Mouse (Mus musculus): ENCODE measurements around the gene Arhgef2. TPM values are rescaled to one million over a fixed set of nuclear protein-coding genes. Genes with fewer than 3 reads are reported as not detected.

Arhgef2 gene
- polyA plus RNA-seq, 1 experiment from 2014 or later: 84.9 TPM

DNA sequence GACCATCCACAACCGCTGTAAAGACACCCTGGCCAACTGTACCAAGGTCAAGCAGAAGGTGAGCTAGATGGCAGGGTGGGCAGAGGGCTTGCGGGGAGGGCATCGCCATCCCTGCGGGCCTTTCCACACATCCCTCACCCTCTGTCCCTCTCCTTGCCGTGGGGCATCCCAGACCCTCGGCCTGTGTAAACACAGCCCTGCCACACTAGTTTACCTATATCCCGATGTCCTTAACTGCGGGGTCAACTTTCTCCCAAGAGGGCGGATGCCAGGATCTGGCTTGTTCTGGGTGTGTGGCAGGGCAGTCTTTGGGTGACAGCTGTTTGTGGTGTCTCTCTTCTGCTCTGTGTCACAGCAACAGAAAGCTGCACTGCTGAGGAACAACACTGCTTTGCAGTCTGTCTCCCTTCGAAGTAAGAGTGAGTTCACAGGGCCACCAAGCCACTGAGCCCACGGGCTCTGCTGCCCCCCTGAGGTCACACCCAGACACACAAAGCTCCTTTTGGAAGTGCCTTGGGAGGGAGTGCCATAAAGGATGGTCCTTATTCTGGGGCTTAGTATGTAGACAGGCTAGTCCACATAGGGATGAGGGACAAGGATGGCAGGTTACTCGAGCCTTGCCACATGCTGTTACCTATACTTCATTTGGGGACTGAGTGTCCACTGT lies 26.3 kb downstream of the Arhgef2 start:
- peaks cover 6% of the 10 kb centered on the region; the same call in 1 of the 2 replicates for H3K4me1 ChIP-seq
- no peaks in the 10 kb centered on the region for H3K9me3 ChIP-seq
- 74% methylated on average over 12 of the region's 12 CpGs for WGBS
- peaks cover 84% of the 10 kb centered on the region for H3K36me3 ChIP-seq
- H3K9ac ChIP-seq: 0 out of 2 replicates have a peak overlapping the region, but pooled peaks have one; percentile 7
- no peak for ATAC-seq (ENCODE audit: insufficient number of reproducible peaks, low FRiP score, low TSS enrichment, low read depth)
- no peaks in the 10 kb centered on the region for H3K27me3 ChIP-seq
- no peak overlapping the region for H3K4me2 ChIP-seq
- no peak overlapping the region for H3K27ac ChIP-seq
- no peak overlapping the region for H3K4me3 ChIP-seq

DNA sequence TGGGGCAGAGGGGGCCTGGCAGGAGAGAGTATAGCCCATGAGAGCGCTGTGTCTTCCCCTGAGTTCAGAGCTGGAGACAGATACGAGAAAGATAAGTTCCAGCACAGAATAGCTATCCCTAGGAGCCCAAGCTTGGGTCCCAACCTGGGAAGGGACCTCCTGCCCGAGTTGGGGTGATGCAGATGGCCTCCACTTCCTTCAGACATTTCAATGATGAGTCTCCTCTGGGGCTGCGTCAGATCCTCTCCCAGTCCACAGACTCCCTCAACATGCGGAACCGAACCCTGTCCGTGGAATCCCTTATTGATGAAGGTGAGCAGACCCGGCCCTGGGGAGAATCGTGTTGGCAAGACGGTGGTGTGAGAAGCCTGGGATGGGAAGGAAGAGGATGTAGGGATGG lies 27.3 kb downstream of the Arhgef2 start:
- no peak for ATAC-seq (ENCODE audit: insufficient number of reproducible peaks, low FRiP score, low TSS enrichment, low read depth)
- Histone ChIP-seq H3K4me1 (peaks cover 6% of the 10 kb centered on the region; the same call in 1 of the 2 replicates), H3K9me3 (no peaks in the 10 kb centered on the region), H3K27ac (no peak overlapping the region), H3K4me2 (no peak overlapping the region), H3K36me3 (peaks cover 87% of the 10 kb centered on the region), H3K4me3 (no peak overlapping the region), H3K27me3 (no peaks in the 10 kb centered on the region), H3K9ac (no peak overlapping the region)
- WGBS: 93% methylated on average over 10 of the region's 10 CpGs

DNA sequence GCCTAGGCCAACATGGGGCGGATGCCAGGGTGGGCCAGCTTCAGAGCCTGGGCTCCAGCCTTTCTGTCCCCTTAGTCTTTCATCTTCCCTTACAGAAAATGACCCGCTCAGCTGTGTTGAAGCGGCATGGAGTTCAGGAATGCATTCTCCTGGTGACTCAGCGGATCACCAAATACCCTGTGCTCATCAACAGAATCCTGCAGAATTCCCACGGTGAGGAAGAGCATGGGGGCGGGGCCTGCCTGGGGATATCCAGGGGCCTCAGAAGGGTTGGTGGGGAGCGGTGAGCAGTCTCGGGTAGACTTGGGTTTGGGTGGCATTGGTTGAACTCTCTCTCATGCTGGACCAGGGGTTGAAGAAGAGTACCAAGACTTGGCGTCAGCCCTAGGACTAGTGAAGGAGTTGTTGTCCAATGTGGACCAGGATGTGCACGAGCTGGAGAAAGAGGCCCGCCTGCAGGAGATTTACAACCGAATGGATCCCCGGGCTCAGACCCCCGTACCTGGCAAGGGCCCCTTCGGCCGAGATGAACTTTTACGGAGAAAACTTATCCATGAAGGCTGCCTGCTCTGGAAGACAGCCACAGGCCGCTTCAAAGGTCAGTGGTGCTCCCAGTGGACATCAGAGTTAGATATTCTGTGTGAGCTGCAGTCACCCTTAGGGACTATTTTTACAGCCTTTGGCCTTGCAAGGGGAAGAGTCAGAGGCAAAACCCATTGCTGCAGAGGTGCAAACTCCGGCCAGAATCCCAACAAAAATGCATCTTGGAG lies 29.9 kb downstream of the Arhgef2 start:
- 88% methylated on average over 19 of the region's 19 CpGs for WGBS
- no peak for ATAC-seq (ENCODE audit: insufficient number of reproducible peaks, low FRiP score, low TSS enrichment, low read depth)
- peaks cover 95% of the 10 kb centered on the region for H3K36me3 ChIP-seq
- no peak overlapping the region for H3K4me3 ChIP-seq
- no peaks in the 10 kb centered on the region for H3K9me3 ChIP-seq
- no peaks in the 10 kb centered on the region for H3K27me3 ChIP-seq
- H3K27ac ChIP-seq: no peak overlapping the region
- H3K4me1 ChIP-seq: no peaks in the 10 kb centered on the region
- H3K9ac ChIP-seq: no peak overlapping the region
- H3K4me2 ChIP-seq: no peak overlapping the region

DNA sequence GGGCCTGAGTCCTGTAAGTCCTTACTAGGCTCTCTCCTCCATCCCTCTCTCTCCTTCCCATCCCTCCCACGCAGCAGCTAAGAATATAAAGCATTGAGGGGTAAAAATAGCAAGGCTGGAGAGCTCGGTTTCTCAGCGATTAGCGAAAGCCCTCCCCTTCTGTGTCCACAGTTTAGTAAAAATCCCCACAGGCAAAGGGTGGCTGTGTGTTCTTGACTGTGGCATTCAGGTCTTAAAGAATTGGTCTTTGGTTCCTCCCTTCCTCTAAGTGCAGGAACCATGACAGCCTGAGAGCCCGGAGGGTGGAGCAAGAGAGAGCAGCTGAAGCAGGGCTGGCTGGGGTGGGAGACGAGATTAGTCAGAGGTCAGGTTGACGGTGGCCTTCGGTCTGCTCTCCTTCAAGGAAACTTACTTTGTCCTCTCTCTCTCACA lies 30.8 kb downstream of the Arhgef2 start:
- H3K36me3 ChIP-seq: peaks cover 93% of the 10 kb centered on the region
- no peak for ATAC-seq (ENCODE audit: insufficient number of reproducible peaks, low FRiP score, low TSS enrichment, low read depth)
- H3K4me1 ChIP-seq: no peaks in the 10 kb centered on the region
- H3K27ac ChIP-seq: no peak overlapping the region
- no peak overlapping the region for H3K9ac ChIP-seq
- no peaks in the 10 kb centered on the region for H3K9me3 ChIP-seq
- 92% methylated on average over 8 of the region's 8 CpGs for WGBS
- H3K27me3 ChIP-seq: no peaks in the 10 kb centered on the region
- no peak overlapping the region for H3K4me3 ChIP-seq
- no peak overlapping the region for H3K4me2 ChIP-seq

- Histone ChIP-seq H3K9ac (no peak overlapping the region), H3K9me3 (no peaks in the 10 kb centered on the region), H3K4me2 (no peak overlapping the region), H3K27ac (no peak overlapping the region), H3K36me3 (peaks cover 93% of the 10 kb centered on the region), H3K27me3 (no peaks in the 10 kb centered on the region), H3K4me1 (no peaks in the 10 kb centered on the region), H3K4me3 (no peak overlapping the region)
- no peak for ATAC-seq (ENCODE audit: insufficient number of reproducible peaks, low FRiP score, low TSS enrichment, low read depth)
- 90% methylated on average over 5 of the region's 5 CpGs for WGBS
These were observed 31.4 kb downstream of the Arhgef2 start for GRCm38 (mm10) chr3:88637134-88637533.

DNA sequence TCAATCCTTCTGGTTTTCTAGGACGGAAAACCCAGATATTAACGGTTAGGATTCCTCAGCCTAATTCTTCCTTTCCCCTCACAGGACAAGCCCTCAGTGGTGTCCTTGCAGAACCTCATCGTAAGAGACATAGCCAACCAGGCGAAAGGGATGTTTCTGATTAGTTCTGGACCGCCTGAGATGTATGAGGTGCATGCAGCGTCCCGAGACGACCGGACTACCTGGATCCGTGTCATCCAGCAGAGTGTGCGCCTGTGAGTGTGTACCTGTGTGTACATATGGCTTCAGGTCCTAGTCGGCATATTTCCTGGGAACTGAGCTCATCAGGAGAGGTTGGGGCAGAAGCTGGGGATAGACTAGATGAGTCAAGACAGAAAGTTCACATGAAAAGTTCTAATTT lies 33.5 kb downstream of the Arhgef2 start:
- Histone ChIP-seq H3K36me3 (peaks cover 93% of the 10 kb centered on the region), H3K4me2 (no peak overlapping the region), H3K4me1 (no peaks in the 10 kb centered on the region), H3K27me3 (no peaks in the 10 kb centered on the region), H3K9ac (no peak overlapping the region), H3K27ac (no peak overlapping the region), H3K9me3 (no peaks in the 10 kb centered on the region), H3K4me3 (no peak overlapping the region)
- 94% methylated on average over 12 of the region's 12 CpGs for WGBS
- ATAC-seq (ENCODE audit: insufficient number of reproducible peaks, low FRiP score, low TSS enrichment, low read depth): no peak

- H3K36me3 ChIP-seq: peaks cover 91% of the 10 kb centered on the region
These were observed 34.9 kb downstream of the Arhgef2 start for GRCm38 (mm10) chr3:88640676-88641075.

GRCm38 (mm10) chr3:88643078-88643477 lies 37.3 kb downstream of the Arhgef2 start:
- Histone ChIP-seq H3K36me3 (peaks cover 94% of the 10 kb centered on the region), H3K4me1 (no peaks in the 10 kb centered on the region), H3K9me3 (no peaks in the 10 kb centered on the region), H3K4me3 (no peak overlapping the region), H3K27ac (no peak overlapping the region), H3K27me3 (no peaks in the 10 kb centered on the region), H3K4me2 (no peak overlapping the region), H3K9ac (no peak overlapping the region)
- WGBS: 84% methylated on average over 5 of the region's 5 CpGs
- ATAC-seq (ENCODE audit: insufficient number of reproducible peaks, low FRiP score, low TSS enrichment, low read depth): no peak

More at GRCm38 (mm10) chr3:88640676-88641075, 34.9 kb downstream of the Arhgef2 start:
- no peak overlapping the region for H3K27ac ChIP-seq
- no peaks in the 10 kb centered on the region for H3K9me3 ChIP-seq
- no peaks in the 10 kb centered on the region for H3K4me1 ChIP-seq
- no peak overlapping the region for H3K4me3 ChIP-seq
- no peaks in the 10 kb centered on the region for H3K27me3 ChIP-seq
- 79% methylated on average over 1 of the region's 1 CpGs for WGBS
- ATAC-seq (ENCODE audit: insufficient number of reproducible peaks, low FRiP score, low TSS enrichment, low read depth): no peak
- H3K4me2 ChIP-seq: no peak overlapping the region
- no peak overlapping the region for H3K9ac ChIP-seq

GRCm38 (mm10) chr3:88645937-88646336 lies 40.2 kb downstream of the Arhgef2 start:
- Histone ChIP-seq H3K36me3 (peaks cover 75% of the 10 kb centered on the region), H3K9me3 (no peaks in the 10 kb centered on the region), H3K27me3 (no peaks in the 10 kb centered on the region), H3K4me3 (no peak overlapping the region), H3K4me1 (0 out of 2 replicates have a peak, but pooled peaks cover 3% of the 10 kb centered on the region), H3K4me2 (no peak overlapping the region), H3K9ac (no peak overlapping the region), H3K27ac (no peak overlapping the region)
- 90% methylated on average over 12 of the region's 12 CpGs for WGBS
- no peak for ATAC-seq (ENCODE audit: insufficient number of reproducible peaks, low FRiP score, low TSS enrichment, low read depth)

- no peak for ATAC-seq (ENCODE audit: insufficient number of reproducible peaks, low FRiP score, low TSS enrichment, low read depth)
These were observed 40.7 kb downstream of the Arhgef2 start for GRCm38 (mm10) chr3:88646426-88646995.

GRCm38 (mm10) chr3:88647076-88647475 lies 41.3 kb downstream of the Arhgef2 start:
- Histone ChIP-seq H3K9ac (no peak overlapping the region), H3K9me3 (no peaks in the 10 kb centered on the region), H3K4me1 (0 out of 2 replicates have a peak, but pooled peaks cover 6% of the 10 kb centered on the region), H3K27me3 (no peaks in the 10 kb centered on the region), H3K4me3 (no peak overlapping the region), H3K36me3 (peaks cover 65% of the 10 kb centered on the region), H3K4me2 (no peak overlapping the region), H3K27ac (no peak overlapping the region)
- WGBS: 83% methylated on average over 3 of the region's 3 CpGs
- no peak for ATAC-seq (ENCODE audit: insufficient number of reproducible peaks, low FRiP score, low TSS enrichment, low read depth)

More at GRCm38 (mm10) chr3:88646426-88646995, 40.7 kb downstream of the Arhgef2 start:
- no peaks in the 10 kb centered on the region for H3K27me3 ChIP-seq
- H3K9ac ChIP-seq: no peak overlapping the region
- H3K4me1 ChIP-seq: 0 out of 2 replicates have a peak, but pooled peaks cover 6% of the 10 kb centered on the region
- WGBS: 67% methylated on average over 6 of the region's 6 CpGs
- no peaks in the 10 kb centered on the region for H3K9me3 ChIP-seq
- H3K4me3 ChIP-seq: no peak overlapping the region
- no peak overlapping the region for H3K27ac ChIP-seq
- no peak overlapping the region for H3K4me2 ChIP-seq
- H3K36me3 ChIP-seq: peaks cover 70% of the 10 kb centered on the region
